Mouse (Mus musculus) lung, adult 2 months (tissue): ENCODE measurements around the gene Rapgef5.

Experiments
- CTCF ChIP-seq: fragments of 200-500 bp; IDR thresholded peaks from 2 replicates; pipeline ENCODE4 v1.5.1; 2011; ENCODE audit warnings: mild to moderate bottlenecking, low read length, control low read depth; ENCODE audit not compliant: insufficient read depth
- POLR2A ChIP-seq: fragments of 200-500 bp; IDR thresholded peaks from 2 replicates; pipeline ENCODE4 v1.6.1; 2011; ENCODE audit warnings: low read depth, mild to moderate bottlenecking, control low read depth, low read length, borderline replicate concordance; ENCODE audit errors: extremely low read depth

- no peak for TF ChIP-seq CTCF
- TF ChIP-seq POLR2A: no peak
These were observed 170.5 kb downstream of the Rapgef5 start for GRCm38 (mm10) chr12:117686732-117687131.
